9 mouse cellular contexts compared by ENCODE assay signal in genomic region chr11:71847684-71848367, GRCm38 (mm10).
DNase-seq lines count a peak whose midpoint lies in the region; ATAC-seq and TF ChIP-seq lines count a peak whose summit lies in the region.
"Had no signal": no experiment of that assay in that cellular context is flagged by ENCODE, and none has a peak within 500 bp of the region (broad histone marks: within the 10 kb centered on the region; RNA-seq: fewer than 3 reads in every experiment).

No protein-coding gene starts in this region.

- no peaks in the 10 kb centered on the region for H3K36me3 ChIP-seq in kidney, adult 2 months (ENCODE audit: control insufficient read depth, insufficient read depth, low read length)
- no peaks in the 10 kb centered on the region for H3K36me3 ChIP-seq in kidney, embryonic 16.5 days (ENCODE audit: insufficient read depth, low read length)
- H3K36me3 ChIP-seq in ES-E14 (ENCODE audit: control insufficient read depth, insufficient read depth, low read length, poor library complexity, severe bottlenecking), result no peaks in the 10 kb centered on the region
- H3K36me3 ChIP-seq in limb, embryonic 10.5 days, result no peaks in the 10 kb centered on the region

- 48% methylated on average over 9 of the region's 9 CpGs for WGBS in kidney, adult 2 months
- WGBS in kidney, embryonic 16.5 days, result 54% methylated on average over 9 of the region's 9 CpGs
- WGBS in limb, embryonic 10.5 days, result 61% methylated on average over 9 of the region's 9 CpGs

- H3K27me3 ChIP-seq in kidney, adult 2 months (replicated peaks; ENCODE audit: control insufficient read depth, insufficient read depth, low read length), result no peaks in the 10 kb centered on the region
- H3K27me3 ChIP-seq in kidney, embryonic 16.5 days (ENCODE audit: insufficient read depth, low read length), result no peaks in the 10 kb centered on the region
- no peaks in the 10 kb centered on the region for H3K27me3 ChIP-seq in limb, embryonic 10.5 days (ENCODE audit: low read depth, poor library complexity, severe bottlenecking)

- no peaks in the 10 kb centered on the region for H3K4me1 ChIP-seq in kidney, adult 2 months (ENCODE audit: control insufficient read depth, insufficient read depth, low read length)
- no peaks in the 10 kb centered on the region for H3K4me1 ChIP-seq in kidney, embryonic 16.5 days (ENCODE audit: insufficient read depth, low read length)
- no peaks in the 10 kb centered on the region for H3K4me1 ChIP-seq in ES-E14 (ENCODE audit: control insufficient read depth in 2 of 2, insufficient read depth in 2 of 2, low read length in 2 of 2, poor library complexity in 1 of 2)
- no peaks in the 10 kb centered on the region for H3K4me1 ChIP-seq in limb, embryonic 10.5 days

- DNase-seq in kidney, adult 2 months, result peak; percentile 12
- DNase-seq in 416B (ENCODE audit: low read depth), result peak; percentile 3
- DNase-seq in ES-E14 (ENCODE audit: low read depth, low spot score), result peak; percentile 8
- DNase-seq in embryo, embryonic 9.5 days (ENCODE audit: extremely low spot score), result peak; percentile 7
- no peak for DNase-seq in limb, embryonic 10.5 days (ENCODE audit: low spot score)
- DNase-seq in ovary, postnatal 10 days (ENCODE audit: low spot score), result no peak
- no peak for DNase-seq in T-cell, adult 2 months (ENCODE audit: low spot score)

- peak; percentile 55 for TF ChIP-seq CTCF in kidney, adult 2 months (conservative IDR thresholded peaks at IDR 0.05; ENCODE audit: insufficient read depth, insufficient read length, low read depth, low read length)

- ATAC-seq in kidney, embryonic 16.5 days (ENCODE audit: low FRiP score, low TSS enrichment), result no peak

- in situ Hi-C loops in ES-E14 (cut with MboI; ENCODE audit: low sequenced_read_pairs in 2 of 2, unreplicated experiment in 2 of 2), result no loop called here

- H3K27ac ChIP-seq in kidney, adult 2 months (ENCODE audit: insufficient read depth, low read depth, low read length), result no peak overlapping the region
- H3K27ac ChIP-seq in kidney, embryonic 16.5 days (ENCODE audit: low read length), result no peak overlapping the region
- H3K27ac ChIP-seq in ES-E14 (ENCODE audit: insufficient read depth, low read depth, low read length, poor library complexity, severe bottlenecking), result no peak overlapping the region
- H3K27ac ChIP-seq in limb, embryonic 10.5 days, result no peak overlapping the region

- H3K9ac ChIP-seq in kidney, embryonic 16.5 days (replicated peaks; ENCODE audit: low read length), result no peak overlapping the region
- H3K9ac ChIP-seq in ES-E14 (ENCODE audit: insufficient read depth, low read depth, low read length, poor library complexity, severe bottlenecking), result no peak overlapping the region

- TF ChIP-seq POLR2A in kidney, adult 2 months (IDR thresholded peaks at IDR 0.05; ENCODE audit: low read depth, low read length), result no peak

- H3K4me2 ChIP-seq in kidney, embryonic 16.5 days (replicated peaks; ENCODE audit: low read depth, low read length), result no peak overlapping the region

- no peaks in the 10 kb centered on the region for H3K9me3 ChIP-seq in kidney, embryonic 16.5 days (ENCODE audit: low read length)
- H3K9me3 ChIP-seq in ES-E14 (ENCODE audit: control insufficient read depth, insufficient read depth, low read depth, low read length), result no peaks in the 10 kb centered on the region
- H3K9me3 ChIP-seq in limb, embryonic 10.5 days (replicated peaks), result no peaks in the 10 kb centered on the region

- no peak overlapping the region for H3K4me3 ChIP-seq in kidney, adult 2 months (ENCODE audit: insufficient read depth, low read depth, low read length)
- no peak overlapping the region for H3K4me3 ChIP-seq in kidney, embryonic 16.5 days (ENCODE audit: low read length)
- no peak overlapping the region for H3K4me3 ChIP-seq in ES-E14 (ENCODE audit: insufficient read depth in 1 of 2, low read depth in 1 of 2, low read length in 2 of 2, poor library complexity in 1 of 2, severe bottlenecking in 1 of 2)
- no peak overlapping the region for H3K4me3 ChIP-seq in limb, embryonic 10.5 days
- H3K4me3 ChIP-seq: myocyte had no signal

TF ChIP-seq in ES-E14, 5 proteins besides CTCF, POLR2A, EP300 and RAD21:
- TF ChIP-seq ZC3H11A (IDR thresholded peaks at IDR 0.05; ENCODE audit: borderline replicate concordance, low read depth, low read length) (peak; percentile 49; the same call in 1 of the 2 replicates), HCFC1 (IDR thresholded peaks at IDR 0.05; ENCODE audit: borderline replicate concordance, insufficient read depth, low read length) (no peak)

Comparison
In these comparisons a context has a peak if more than half of its experiments do, and no peak if none do; other contexts are left out.
1. DNase-seq: peak in kidney, adult 2 months (single experiment), 416B (single experiment), ES-E14 (single experiment) and embryo, embryonic 9.5 days (single experiment); none in limb, embryonic 10.5 days (single experiment), ovary, postnatal 10 days (single experiment) and T-cell, adult 2 months (single experiment).